Mouse (Mus musculus) retina, embryonic 14.5 days (tissue): Measurements from ENCODE around the gene Tead4.

Experiments used
- DNase-seq: peaks from one replicate; pipeline ENCODE4 v3.0.0-alpha.2; 2015; ENCODE audit warnings: low spot score

The Tead4 gene

DNA sequence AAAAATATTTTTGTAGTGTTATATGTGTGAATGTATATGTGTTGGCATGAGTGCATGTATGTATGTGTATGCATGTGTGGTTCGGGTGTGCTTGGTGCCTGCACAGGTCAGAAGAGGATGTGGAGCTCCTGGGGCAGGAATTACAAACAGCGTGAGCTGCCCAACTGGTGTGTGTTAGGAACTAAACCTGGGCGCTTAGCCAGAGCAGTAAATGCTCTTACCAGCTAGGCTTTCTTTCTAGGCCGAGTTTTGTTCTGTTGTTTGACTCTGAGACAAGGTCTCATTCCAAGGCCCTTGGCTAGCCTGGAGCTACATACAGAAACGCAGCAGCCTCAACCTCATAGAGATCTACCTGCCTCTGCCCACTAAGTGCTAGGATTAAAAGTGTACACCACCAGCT lies 9.3 kb downstream of the Tead4 start:
- no peak for DNase-seq

DNA sequence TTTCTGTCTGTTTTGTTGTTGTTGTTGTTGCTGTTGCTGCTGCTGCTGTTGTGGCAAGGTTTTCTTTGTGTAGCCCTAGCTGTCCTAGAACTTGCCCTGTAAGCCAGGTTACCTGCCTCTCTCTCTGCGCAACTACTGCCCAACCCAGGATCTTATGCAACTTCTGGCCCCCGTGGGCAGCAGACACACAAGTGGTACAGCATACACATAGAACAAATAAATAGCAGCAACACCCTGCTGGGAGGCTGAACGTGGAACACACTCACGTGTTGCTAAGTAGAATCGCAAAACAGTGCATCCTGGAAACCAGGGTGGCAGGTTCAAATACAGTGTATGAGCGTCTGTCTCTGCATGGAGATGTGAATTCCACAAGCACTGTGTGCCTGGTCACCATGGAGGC lies 11.9 kb downstream of the Tead4 start:
- no peak for DNase-seq

DNA sequence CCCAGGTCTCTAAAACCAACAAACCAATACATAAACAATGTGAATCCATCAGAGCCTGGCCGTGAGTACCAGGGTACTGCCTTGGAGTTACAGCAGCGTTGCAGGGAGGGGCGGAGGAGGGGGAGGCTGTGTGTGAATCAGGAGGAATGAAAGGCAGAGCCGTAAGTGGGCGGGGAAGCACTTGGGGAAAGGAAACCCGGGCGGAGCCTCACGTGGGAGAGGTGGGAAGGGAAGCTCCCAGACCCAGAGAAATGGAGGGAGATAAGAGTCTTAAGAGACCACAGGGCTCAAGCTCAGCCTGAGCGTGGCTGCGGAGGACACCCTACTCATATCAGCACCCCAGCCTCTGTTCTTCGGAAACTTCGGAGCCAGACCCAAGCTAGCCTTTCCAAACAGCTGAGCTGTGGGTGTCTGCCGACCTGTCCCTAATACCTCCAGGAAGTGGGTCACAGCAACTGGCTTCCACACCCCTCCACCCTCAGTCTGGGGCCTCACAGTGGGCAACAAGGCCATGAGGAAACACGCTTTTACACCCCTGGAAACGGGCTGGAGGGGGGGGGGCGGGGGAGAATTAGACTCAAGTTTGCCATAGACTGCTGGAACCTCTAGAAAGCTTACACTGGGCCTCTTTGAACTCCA lies 14.7 kb downstream of the Tead4 start:
- DNase-seq = peak; percentile 73

- no peak for DNase-seq
Measured at GRCm38 (mm10) chr6:128282126-128282525, 18.5 kb downstream of the Tead4 start.

GRCm38 (mm10) chr6:128280472-128281145 lies 20.0 kb downstream of the Tead4 start:
- DNase-seq = no peak

DNA sequence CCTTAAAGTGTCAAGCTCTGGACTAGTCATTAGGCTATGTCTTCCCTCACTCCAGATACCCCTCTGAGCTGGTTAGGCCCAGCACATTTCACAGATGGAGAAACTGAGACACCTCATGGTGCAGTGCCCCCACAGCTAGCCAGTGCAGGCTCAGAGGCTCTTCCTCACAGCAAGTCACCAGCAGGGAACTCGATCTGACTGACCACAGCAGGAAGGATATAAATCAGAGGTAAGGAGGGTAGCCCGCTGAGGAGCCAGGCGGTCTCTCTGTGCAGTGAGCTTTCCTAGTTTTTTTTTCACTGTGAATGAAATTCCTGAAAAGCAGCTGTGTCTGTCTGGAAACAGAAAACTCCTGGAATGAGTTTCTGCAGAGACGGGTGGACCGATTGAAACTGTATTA lies 21.0 kb downstream of the Tead4 start:
- DNase-seq = no peak

DNA sequence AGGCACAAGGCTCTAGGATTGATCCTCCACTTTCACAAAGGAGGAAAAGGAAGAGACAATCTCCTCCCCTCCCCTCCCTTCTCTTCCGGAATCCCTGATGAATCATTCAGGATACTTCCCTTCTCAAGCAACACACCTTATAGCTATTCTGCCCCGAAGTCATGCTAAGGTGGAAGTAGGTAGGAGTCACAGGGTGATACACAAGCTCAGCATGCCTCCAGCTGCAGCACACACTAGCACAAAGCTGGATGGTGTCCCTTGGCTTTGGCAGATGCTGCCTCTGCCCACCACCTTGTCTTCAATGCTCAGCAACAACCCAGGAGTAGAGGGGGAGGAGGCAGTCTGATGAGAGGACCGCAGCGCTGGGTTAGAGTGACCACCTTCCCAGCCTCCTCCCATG lies 21.5 kb downstream of the Tead4 start:
- no peak for DNase-seq

GRCm38 (mm10) chr6:128277132-128278085 lies 23.2 kb downstream of the Tead4 start:
- DNase-seq = no peak

DNA sequence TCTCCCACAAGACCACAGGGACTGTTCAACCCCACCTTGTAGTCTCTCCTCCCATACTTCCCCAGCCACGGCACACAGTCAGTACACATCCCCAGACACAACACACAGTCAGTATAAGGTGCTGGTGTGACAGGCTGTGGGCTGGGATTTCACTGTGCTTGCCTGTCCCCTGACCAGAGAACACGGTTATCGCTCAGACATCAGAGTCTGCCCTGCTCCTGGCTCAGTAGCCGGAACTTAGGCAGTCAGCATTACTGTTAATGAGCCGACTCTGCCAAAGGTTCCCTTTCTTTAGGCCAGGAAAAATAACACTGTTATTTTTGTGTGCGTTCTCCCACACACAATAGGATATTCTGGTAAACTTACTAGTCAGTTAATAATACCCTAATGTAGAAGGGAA lies 24.3 kb downstream of the Tead4 start:
- DNase-seq = no peak

GRCm38 (mm10) chr6:128275506-128276064 lies 25.0 kb downstream of the Tead4 start:
- no peak for DNase-seq

GRCm38 (mm10) chr6:128273507-128273906 lies 27.1 kb downstream of the Tead4 start:
- DNase-seq = no peak

- DNase-seq = no peak
Measured at GRCm38 (mm10) chr6:128272754-128273153, 27.9 kb downstream of the Tead4 start.

GRCm38 (mm10) chr6:128269850-128270249 lies 30.8 kb downstream of the Tead4 start:
- DNase-seq = no peak

DNA sequence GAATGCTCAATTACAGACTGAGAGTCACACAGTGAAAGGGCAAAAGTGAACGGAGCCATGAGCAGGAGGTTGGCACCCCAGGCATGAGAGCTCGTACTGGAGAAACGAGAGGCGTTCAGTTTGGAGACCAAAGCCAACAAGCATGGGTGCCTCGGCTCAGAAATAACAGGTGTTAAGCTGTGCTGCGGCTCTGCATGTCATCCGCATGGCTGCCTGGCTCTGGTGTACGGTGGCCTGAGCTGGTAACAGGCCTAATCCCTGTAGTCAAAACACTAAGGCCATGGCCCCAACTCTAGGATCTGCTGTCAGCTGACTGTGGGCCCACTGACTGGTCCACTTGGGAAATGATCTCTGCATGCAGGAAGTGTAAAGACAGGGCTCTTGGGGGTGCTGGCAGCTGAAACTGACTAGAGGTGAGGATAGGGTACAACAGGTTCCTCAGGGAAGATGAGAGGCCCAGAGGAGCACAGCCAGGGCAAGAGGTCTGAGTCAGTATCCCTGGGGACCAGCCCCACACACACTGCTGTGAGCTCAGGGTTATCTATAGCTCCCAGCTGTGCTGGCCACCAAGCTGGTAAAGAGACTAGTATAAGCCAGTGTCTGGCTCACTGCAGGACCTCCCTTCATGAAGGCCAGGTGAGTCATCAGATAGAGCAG lies 35.6 kb downstream of the Tead4 start:
- no peak for DNase-seq

GRCm38 (mm10) chr6:128261486-128261885 lies 39.1 kb downstream of the Tead4 start:
- DNase-seq = no peak

DNA sequence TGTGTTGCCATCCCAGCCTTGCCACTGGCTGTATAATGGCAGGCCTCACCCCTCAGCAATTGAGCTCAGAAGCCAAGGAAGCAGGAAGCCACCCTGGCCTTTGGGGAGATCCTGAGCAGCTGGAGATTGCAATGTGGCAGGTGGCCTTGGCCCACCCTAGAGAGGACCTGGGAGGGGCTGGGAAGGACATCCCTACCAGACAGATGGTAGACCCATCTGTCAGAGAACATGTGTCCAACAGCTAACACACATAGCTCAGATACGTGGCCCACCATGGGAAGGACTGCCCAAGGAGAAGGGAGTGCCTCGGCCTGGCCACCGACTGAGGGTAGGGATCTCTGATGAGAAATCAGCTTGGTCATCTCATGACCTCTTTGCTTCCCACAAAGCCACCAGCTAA lies 41.4 kb downstream of the Tead4 start:
- DNase-seq = no peak

DNA sequence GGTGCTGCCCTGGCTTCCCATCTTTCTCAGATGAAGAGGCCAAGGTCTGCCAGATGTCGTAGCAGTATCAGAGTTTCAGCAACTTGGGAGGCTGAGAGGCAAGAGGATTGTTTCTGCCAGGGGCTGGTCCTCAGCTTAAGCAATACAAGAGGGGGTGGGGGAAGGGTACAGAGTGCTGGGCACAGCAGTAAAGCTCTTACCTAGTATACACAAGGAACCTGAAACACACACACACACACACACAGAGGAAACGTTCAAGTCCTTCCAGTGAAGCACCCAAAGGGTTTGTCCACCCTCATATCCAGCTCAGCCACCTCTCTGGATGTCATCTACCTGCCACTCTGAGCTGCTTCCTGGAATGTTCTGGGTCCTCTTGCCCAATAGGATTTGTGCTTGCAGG lies 44.7 kb downstream of the Tead4 start:
- DNase-seq = no peak

DNA sequence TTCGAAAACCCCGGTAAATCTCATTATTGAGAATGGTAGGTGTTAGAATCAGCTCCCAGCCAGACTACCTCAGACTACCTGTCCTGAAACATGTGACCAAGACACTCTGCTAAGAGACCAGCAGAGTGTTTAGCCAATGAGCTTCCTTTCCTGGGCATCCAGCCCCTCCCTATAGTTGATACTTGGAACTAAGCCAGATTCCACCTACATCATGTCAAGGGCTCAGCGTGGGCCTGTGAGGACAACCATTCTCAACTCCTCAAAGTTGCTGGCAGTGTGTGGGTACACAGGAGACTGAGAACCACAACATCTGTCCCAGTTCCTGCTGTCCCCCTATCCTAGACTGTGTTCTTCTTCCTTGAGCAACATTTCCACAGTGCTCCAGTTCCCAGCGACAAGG lies 45.3 kb downstream of the Tead4 start:
- DNase-seq = no peak

GRCm38 (mm10) chr6:128254551-128254950 lies 46.1 kb downstream of the Tead4 start:
- no peak for DNase-seq

DNA sequence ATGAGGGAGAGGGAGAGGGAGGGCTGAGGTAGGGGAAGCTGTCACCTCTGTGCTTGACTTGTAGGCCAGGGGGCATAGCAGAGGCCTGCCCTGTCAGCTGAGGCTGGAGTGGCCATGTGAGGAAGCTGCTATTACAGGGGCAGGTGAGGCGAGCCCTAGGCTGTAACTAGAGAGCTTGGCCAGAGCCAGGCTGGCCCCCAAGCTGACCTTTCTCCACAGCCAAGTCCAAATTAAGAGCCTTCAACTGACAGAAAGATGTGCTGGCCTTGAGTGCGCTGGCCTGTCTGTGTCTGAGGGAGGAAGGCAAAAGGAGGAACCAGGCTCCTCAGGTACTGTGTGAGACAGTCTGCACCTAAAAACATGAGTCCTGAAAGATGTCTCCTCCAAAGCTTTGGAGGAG lies 47.5 kb downstream of the Tead4 start:
- DNase-seq = no peak

DNA sequence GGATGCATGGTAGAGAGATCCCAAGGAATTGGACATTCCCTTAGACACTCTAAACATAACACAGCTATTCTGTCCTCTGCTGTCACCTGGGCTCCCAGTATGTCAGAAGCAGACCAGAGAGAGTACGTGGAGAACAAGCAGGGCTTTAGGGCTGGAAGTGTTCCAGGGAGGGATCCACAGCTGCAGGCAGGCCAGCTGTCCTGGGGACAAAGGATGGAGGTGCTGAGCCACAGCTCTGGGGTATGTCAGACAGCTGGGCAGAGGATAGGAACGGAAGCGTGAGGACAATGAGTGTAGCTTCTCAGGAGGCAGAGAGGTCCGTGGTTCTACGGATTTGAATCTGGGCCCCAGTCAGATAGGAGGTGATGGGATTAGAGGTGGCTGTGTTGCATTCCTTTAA lies 50.0 kb downstream of the Tead4 start:
- no peak for DNase-seq
